Mouse (Mus musculus): ENCODE measurements around the gene Fryl. TPM values are rescaled to one million over a fixed set of nuclear protein-coding genes. Genes with fewer than 3 reads are reported as not detected.

Gene Fryl
- polyA plus RNA-seq, 1 experiment from 2014 or later = 24.2 TPM

DNA sequence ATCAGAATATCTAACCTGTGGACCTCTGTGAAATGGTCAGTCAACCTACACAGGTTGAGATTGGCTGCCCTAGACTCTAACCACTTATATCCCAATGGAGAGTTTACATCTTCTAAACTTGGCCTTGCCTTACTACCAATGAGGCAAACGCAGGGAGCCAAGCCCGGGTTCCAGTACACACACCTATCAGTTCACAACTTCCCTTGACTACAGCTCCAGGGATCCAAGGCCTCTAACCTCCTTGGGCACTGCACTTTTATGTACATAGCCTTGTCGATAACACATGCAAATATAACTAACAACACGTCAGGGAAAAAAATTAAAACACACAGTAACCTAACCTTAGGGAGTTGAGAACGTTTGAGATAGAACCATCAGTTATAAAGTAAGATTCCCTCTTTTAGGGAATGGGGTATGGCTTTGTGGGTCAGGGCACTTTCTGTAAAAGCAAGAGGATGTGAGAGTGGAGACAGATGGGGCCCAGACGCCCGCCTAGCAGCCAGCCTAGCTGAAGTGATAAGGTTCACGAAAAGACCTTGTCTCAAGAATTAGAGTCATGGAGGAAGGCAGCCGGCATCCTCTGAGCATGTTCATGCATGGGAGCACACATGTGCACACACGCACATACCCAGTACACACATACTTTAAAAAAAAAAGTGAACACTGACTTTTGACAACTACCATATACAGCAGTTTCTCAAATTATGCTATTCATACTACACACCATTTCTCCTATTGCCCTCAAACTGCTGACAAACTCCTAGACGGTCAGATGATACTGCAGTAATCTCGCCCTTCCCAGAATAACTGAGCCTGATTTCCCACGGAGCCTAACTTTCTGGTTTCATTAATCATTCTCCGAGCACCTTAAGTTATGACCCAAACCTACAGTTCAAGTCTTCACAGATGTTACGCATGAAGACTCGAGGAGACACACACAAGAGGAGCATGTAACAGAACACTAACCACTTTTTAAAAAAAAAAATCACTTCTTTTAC is 55.7 kb downstream of the Fryl start:
- Histone ChIP-seq H3K4me3 (ENCODE audit: low read depth, low read length) (no peak overlapping the region), H3K9me3 (ENCODE audit: control insufficient read depth, low read length) (no peaks in the 10 kb centered on the region), H3K4me2 (ENCODE audit: low read depth, severe bottlenecking) (no peak overlapping the region), H3K27ac (replicated peaks; ENCODE audit: low read depth, low read length) (no peak overlapping the region), H3K9ac (ENCODE audit: low read length) (no peak overlapping the region), H3K36me3 (ENCODE audit: control insufficient read depth, insufficient read depth, low read length) (no peaks in the 10 kb centered on the region), H3K27me3 (ENCODE audit: control insufficient read depth, insufficient read depth, low read length) (no peaks in the 10 kb centered on the region), H3K4me1 (ENCODE audit: control insufficient read depth, insufficient read depth, low read length) (no peaks in the 10 kb centered on the region)
- ATAC-seq (ENCODE audit: insufficient number of reproducible peaks, low FRiP score, low TSS enrichment, low read depth) (no peak), DNase-seq (ENCODE audit: low spot score) (no peak)
- 86% methylated on average over 16 of the region's 16 CpGs for WGBS

DNA sequence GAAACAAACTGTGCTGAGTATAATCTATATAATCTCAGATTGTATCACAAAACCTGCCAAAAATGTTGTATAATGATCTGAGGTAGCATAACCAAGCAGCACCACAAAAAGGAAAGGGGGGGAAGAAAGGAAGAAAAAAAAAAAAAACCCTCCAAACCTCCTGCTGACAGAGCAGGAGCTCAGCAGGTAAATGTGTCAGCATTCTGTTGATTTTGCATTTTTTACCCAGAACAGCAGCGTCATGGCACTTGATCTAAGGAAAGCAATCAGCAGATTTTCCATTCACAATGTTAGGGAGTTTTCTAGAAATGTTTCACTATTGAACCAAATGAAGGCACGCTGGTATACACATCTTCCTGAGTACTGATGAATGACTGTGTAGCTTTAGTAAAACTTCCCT is 56.8 kb downstream of the Fryl start:
- DNase-seq (ENCODE audit: low spot score) (no peak), ATAC-seq (ENCODE audit: insufficient number of reproducible peaks, low FRiP score, low TSS enrichment, low read depth) (no peak)
- Histone ChIP-seq H3K27ac (replicated peaks; ENCODE audit: low read depth, low read length) (no peak overlapping the region), H3K4me1 (ENCODE audit: control insufficient read depth, insufficient read depth, low read length) (no peaks in the 10 kb centered on the region), H3K9me3 (ENCODE audit: control insufficient read depth, low read length) (no peaks in the 10 kb centered on the region), H3K27me3 (ENCODE audit: control insufficient read depth, insufficient read depth, low read length) (no peaks in the 10 kb centered on the region), H3K36me3 (ENCODE audit: control insufficient read depth, insufficient read depth, low read length) (no peaks in the 10 kb centered on the region), H3K4me2 (ENCODE audit: low read depth, severe bottlenecking) (no peak overlapping the region), H3K4me3 (ENCODE audit: low read depth, low read length) (no peak overlapping the region), H3K9ac (ENCODE audit: low read length) (no peak overlapping the region)
- 89% methylated on average over 2 of the region's 2 CpGs for WGBS

DNA sequence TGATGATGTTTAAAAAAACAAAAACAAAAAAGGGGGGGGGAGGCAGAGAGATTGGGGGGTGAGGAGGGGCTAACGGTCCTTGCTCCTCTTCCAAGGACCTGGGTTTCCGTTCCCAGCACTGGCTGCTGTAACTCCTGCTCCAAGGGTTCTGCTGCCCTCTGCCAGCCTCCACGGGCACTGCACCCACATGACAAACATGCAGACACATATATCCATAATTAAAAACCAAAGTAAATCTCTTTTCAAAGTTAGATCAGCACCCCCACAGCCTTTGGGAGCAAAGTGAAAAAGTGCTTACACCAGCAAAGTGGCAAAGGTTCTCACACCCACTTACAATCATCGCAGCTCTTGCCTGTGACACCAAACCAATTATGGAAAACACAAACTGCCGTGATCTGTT is 57.7 kb downstream of the Fryl start:
- 91% methylated on average over 5 of the region's 5 CpGs for WGBS
- no peaks in the 10 kb centered on the region for H3K9me3 ChIP-seq (ENCODE audit: control insufficient read depth, low read length)
- ATAC-seq (ENCODE audit: insufficient number of reproducible peaks, low FRiP score, low TSS enrichment, low read depth) (no peak), DNase-seq (ENCODE audit: low spot score) (no peak)
- no peak overlapping the region for H3K27ac ChIP-seq (replicated peaks; ENCODE audit: low read depth, low read length)
- no peaks in the 10 kb centered on the region for H3K4me1 ChIP-seq (ENCODE audit: control insufficient read depth, insufficient read depth, low read length)
- no peak overlapping the region for H3K4me2 ChIP-seq (ENCODE audit: low read depth, severe bottlenecking)
- H3K4me3 ChIP-seq (ENCODE audit: low read depth, low read length) = no peak overlapping the region
- H3K36me3 ChIP-seq (ENCODE audit: control insufficient read depth, insufficient read depth, low read length) = 0 out of 2 replicates have a peak, but pooled peaks cover 2% of the 10 kb centered on the region
- H3K9ac ChIP-seq (ENCODE audit: low read length) = no peak overlapping the region
- H3K27me3 ChIP-seq (ENCODE audit: control insufficient read depth, insufficient read depth, low read length) = no peaks in the 10 kb centered on the region

DNA sequence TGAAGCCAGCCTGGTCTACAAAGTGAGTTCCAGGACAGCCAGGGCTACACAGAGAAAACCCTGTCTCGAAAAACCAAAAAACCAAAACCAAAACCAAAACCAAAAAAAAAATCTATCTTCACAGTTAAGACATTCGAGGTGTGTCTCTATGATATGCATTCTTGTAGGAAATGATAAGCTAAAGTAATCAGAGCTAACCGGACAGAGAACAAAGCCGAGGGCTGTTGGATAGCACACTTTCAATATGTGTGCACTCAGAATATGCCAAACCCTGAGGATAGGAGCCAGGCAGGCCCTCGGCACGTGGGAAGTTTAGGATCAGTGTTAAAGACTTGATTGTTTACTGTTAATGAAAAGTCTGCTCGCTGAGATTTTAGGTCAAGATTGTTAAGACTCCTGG is 58.6 kb downstream of the Fryl start:
- 95% methylated on average over 7 of the region's 7 CpGs for WGBS

DNA sequence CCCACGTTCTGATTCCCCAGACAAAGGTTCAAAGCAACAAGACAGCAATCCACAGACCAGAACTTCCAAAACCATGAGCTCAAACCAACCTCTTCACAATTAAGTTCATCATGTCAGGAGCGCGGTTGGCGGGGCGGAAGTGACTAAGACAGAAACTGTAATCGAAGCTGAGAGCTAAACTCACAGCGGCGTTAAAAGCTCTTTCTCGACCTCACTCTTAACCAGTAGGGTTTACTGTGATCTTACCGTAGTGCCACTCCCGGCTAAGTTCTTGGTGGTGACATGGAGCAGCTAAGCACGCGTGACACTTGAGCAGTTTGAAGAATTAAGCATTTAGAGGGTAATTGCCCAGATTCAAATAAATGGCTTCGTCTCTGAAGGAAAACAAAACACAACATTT is 61.7 kb downstream of the Fryl start:
- Histone ChIP-seq H3K27ac (replicated peaks; ENCODE audit: low read depth, low read length) (no peak overlapping the region), H3K27me3 (ENCODE audit: control insufficient read depth, insufficient read depth, low read length) (no peaks in the 10 kb centered on the region), H3K4me2 (ENCODE audit: low read depth, severe bottlenecking) (no peak overlapping the region), H3K9me3 (ENCODE audit: control insufficient read depth, low read length) (no peaks in the 10 kb centered on the region), H3K36me3 (ENCODE audit: control insufficient read depth, insufficient read depth, low read length) (0 out of 2 replicates have a peak, but pooled peaks cover 2% of the 10 kb centered on the region), H3K4me3 (ENCODE audit: low read depth, low read length) (no peak overlapping the region), H3K4me1 (ENCODE audit: control insufficient read depth, insufficient read depth, low read length) (0 out of 2 replicates have a peak, but pooled peaks cover 6% of the 10 kb centered on the region), H3K9ac (ENCODE audit: low read length) (no peak overlapping the region)
- DNase-seq (ENCODE audit: low spot score) (no peak), ATAC-seq (ENCODE audit: insufficient number of reproducible peaks, low FRiP score, low TSS enrichment, low read depth) (no peak)
- 94% methylated on average over 14 of the region's 14 CpGs for WGBS

More for the DNA sequence above, 58.6 kb downstream of the Fryl start:
- no peak overlapping the region for H3K4me2 ChIP-seq (ENCODE audit: low read depth, severe bottlenecking)
- ATAC-seq (ENCODE audit: insufficient number of reproducible peaks, low FRiP score, low TSS enrichment, low read depth) (no peak), DNase-seq (ENCODE audit: low spot score) (no peak)
- H3K27me3 ChIP-seq (ENCODE audit: control insufficient read depth, insufficient read depth, low read length) = no peaks in the 10 kb centered on the region
- no peak overlapping the region for H3K4me3 ChIP-seq (ENCODE audit: low read depth, low read length)
- 0 out of 2 replicates have a peak, but pooled peaks cover 6% of the 10 kb centered on the region for H3K4me1 ChIP-seq (ENCODE audit: control insufficient read depth, insufficient read depth, low read length)
- no peak overlapping the region for H3K9ac ChIP-seq (ENCODE audit: low read length)
- H3K9me3 ChIP-seq (ENCODE audit: control insufficient read depth, low read length) = no peaks in the 10 kb centered on the region
- H3K27ac ChIP-seq (replicated peaks; ENCODE audit: low read depth, low read length) = no peak overlapping the region
- 0 out of 2 replicates have a peak, but pooled peaks cover 2% of the 10 kb centered on the region for H3K36me3 ChIP-seq (ENCODE audit: control insufficient read depth, insufficient read depth, low read length)

DNA sequence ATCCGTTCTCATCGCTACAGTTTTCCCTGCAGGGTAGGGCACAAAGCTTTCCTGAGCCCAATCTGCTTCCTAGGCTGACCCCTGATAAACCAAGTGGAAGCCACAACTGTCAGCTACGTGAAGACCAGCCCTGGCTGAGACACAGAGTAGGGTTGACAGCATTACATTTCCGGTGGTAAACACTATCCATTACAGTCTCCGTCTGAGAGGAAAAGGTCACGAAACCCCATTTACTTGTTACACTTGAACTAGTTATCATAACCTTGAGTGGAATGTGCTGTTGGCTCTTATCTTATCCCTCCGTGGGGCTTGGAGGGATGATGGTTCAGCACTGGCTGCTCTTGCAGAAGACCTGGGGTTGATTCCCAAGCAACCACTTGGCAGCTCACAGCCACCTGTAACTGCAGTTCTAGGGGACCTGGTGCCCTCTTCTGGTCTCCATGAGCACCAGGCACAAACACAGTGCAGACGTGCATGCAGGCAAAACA is 62.3 kb downstream of the Fryl start:
- Histone ChIP-seq H3K4me3 (ENCODE audit: low read depth, low read length) (no peak overlapping the region), H3K9me3 (ENCODE audit: control insufficient read depth, low read length) (no peaks in the 10 kb centered on the region), H3K27ac (replicated peaks; ENCODE audit: low read depth, low read length) (no peak overlapping the region), H3K4me1 (ENCODE audit: control insufficient read depth, insufficient read depth, low read length) (0 out of 2 replicates have a peak, but pooled peaks cover 6% of the 10 kb centered on the region), H3K27me3 (ENCODE audit: control insufficient read depth, insufficient read depth, low read length) (no peaks in the 10 kb centered on the region), H3K36me3 (ENCODE audit: control insufficient read depth, insufficient read depth, low read length) (0 out of 2 replicates have a peak, but pooled peaks cover 2% of the 10 kb centered on the region), H3K9ac (ENCODE audit: low read length) (no peak overlapping the region), H3K4me2 (ENCODE audit: low read depth, severe bottlenecking) (no peak overlapping the region)
- DNase-seq (ENCODE audit: low spot score) (no peak), ATAC-seq (ENCODE audit: insufficient number of reproducible peaks, low FRiP score, low TSS enrichment, low read depth) (no peak)
- WGBS = 84% methylated on average over 8 of the region's 8 CpGs

DNA sequence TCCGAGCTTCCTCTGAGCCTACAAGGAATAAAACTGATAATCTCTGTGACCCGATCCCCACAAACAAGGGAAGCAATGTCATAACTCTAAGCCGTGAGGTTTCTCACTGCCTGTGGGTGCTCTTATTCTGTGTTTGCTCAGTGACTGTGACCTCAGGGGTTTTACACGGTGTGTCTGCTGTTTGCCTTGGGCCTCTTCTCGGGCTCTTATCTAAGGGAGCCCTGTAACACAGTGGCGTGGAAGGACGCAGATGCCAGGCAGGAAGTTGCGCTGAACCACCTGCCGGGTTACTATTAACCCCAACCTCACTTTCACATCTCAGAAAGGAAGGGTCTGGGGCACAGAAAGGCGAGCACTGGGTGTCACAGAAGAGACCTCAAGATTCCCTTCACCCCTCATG is 62.8 kb downstream of the Fryl start:
- no peak for ATAC-seq (ENCODE audit: insufficient number of reproducible peaks, low FRiP score, low TSS enrichment, low read depth)
- 78% methylated on average over 10 of the region's 10 CpGs for WGBS
- 0 out of 2 replicates have a peak, but pooled peaks cover 6% of the 10 kb centered on the region for H3K4me1 ChIP-seq (ENCODE audit: control insufficient read depth, insufficient read depth, low read length)
- no peaks in the 10 kb centered on the region for H3K27me3 ChIP-seq (ENCODE audit: control insufficient read depth, insufficient read depth, low read length)
- 0 out of 2 replicates have a peak, but pooled peaks cover 2% of the 10 kb centered on the region for H3K36me3 ChIP-seq (ENCODE audit: control insufficient read depth, insufficient read depth, low read length)
- no peak overlapping the region for H3K4me2 ChIP-seq (ENCODE audit: low read depth, severe bottlenecking)
- no peak overlapping the region for H3K9ac ChIP-seq (ENCODE audit: low read length)
- DNase-seq (ENCODE audit: low spot score) = no peak
- no peaks in the 10 kb centered on the region for H3K9me3 ChIP-seq (ENCODE audit: control insufficient read depth, low read length)
- no peak overlapping the region for H3K27ac ChIP-seq (replicated peaks; ENCODE audit: low read depth, low read length)
- no peak overlapping the region for H3K4me3 ChIP-seq (ENCODE audit: low read depth, low read length)

DNA sequence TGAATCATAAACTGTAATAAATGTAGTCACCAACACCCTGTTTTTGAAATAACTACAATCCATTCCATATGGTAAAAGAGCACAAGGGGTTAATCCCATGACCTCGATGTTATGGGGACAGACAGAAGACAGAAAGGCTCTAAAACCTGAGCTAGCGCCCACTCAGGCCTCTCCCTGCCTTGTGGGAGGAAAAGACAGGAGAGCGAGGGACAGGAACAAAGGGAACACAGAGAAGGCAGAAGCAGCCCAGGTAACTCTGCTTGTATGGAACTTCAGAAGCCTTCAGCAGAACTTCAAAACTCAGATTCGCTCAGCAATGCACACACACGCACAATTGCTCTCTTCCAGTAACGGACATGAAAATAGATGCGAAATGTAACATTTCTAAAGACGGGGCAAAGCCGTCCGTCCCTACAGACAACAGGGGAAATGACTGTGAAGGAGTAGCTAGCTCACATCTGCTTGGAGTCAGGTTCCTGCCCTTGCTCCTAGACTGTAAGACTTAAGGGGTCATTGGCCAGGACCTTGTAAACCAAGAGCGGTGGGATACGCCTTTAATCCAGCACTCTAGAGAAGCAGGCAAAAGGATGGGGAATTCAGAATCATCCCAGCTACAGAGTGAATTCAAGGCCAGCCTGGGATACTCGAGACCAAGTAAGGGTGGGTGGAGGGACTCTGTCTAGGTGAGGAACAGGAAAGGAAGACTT is 63.4 kb downstream of the Fryl start:
- H3K4me3 ChIP-seq (ENCODE audit: low read depth, low read length) = no peak overlapping the region
- ATAC-seq (ENCODE audit: insufficient number of reproducible peaks, low FRiP score, low TSS enrichment, low read depth) = no peak
- 70% methylated on average over 13 of the region's 13 CpGs for WGBS

More for the DNA sequence above, 63.4 kb downstream of the Fryl start:
- Histone ChIP-seq H3K9ac (ENCODE audit: low read length) (no peak overlapping the region), H3K27me3 (ENCODE audit: control insufficient read depth, insufficient read depth, low read length) (no peaks in the 10 kb centered on the region), H3K27ac (replicated peaks; ENCODE audit: low read depth, low read length) (no peak overlapping the region), H3K9me3 (ENCODE audit: control insufficient read depth, low read length) (no peaks in the 10 kb centered on the region), H3K36me3 (ENCODE audit: control insufficient read depth, insufficient read depth, low read length) (0 out of 2 replicates have a peak, but pooled peaks cover 2% of the 10 kb centered on the region), H3K4me1 (ENCODE audit: control insufficient read depth, insufficient read depth, low read length) (0 out of 2 replicates have a peak, but pooled peaks cover 6% of the 10 kb centered on the region), H3K4me2 (ENCODE audit: low read depth, severe bottlenecking) (no peak overlapping the region)
- DNase-seq (ENCODE audit: low spot score) = no peak

Data from limb, embryonic 11.5 days (tissue).